Mouse (Mus musculus) CD4-positive naive resting alpha-beta T cell, adult 57 days (primary cell): Measurements from ENCODE around the gene Gm10639. TPM values are rescaled to one million over a fixed set of nuclear protein-coding genes. Genes with fewer than 3 reads are reported as not detected.

Source experiments
- total RNA-seq: library from RNA; stranded (reverse); gene quantifications from one replicate; pipeline ENCODE4 v1.2.4, GENCODE M21; 2023

Gm10639 gene
- not detected for total RNA-seq

DNA sequence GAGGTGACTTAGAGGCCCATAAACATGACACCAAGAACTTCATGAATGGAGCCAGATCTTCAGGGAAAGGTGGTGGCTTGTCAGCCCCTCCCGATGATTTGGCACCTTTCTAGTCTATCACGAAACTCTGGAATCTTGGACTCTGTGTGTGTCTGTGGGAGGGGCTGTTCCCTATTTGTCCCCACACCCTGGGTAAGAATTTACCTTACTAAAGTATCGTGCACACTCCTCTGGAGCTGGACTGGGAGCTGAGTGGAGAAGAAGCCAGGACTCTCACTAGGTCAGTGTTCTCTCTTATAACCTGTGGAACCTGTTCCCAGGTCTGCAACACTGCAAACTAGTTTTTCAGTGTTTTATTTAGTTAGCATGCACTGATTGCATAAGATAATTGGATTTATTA, at the start of gene Gm10639:
Gm10639 (plus strand) TSS at position 201 of the 400 bp plus-strand sequence.

DNA sequence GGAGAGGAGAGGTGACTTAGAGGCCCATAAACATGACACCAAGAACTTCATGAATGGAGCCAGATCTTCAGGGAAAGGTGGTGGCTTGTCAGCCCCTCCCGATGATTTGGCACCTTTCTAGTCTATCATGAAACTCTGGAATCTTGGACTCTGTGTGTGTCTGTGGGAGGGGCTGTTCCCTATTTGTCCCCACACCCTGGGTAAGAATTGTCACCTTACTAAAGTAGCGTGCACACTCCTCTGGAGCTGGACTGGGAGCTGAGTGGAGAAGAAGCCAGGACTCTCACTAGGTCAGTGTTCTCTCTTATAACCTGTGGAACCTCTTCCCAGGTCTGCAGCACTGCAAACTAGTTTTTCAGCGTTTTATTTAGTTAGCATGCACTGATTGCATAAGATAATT, 32.8 kb upstream of the Gm10639 start, which contains the start of gene Gm3776:
Gm3776 (plus strand) TSS at position 216 of the 400 bp plus-strand sequence.

DNA sequence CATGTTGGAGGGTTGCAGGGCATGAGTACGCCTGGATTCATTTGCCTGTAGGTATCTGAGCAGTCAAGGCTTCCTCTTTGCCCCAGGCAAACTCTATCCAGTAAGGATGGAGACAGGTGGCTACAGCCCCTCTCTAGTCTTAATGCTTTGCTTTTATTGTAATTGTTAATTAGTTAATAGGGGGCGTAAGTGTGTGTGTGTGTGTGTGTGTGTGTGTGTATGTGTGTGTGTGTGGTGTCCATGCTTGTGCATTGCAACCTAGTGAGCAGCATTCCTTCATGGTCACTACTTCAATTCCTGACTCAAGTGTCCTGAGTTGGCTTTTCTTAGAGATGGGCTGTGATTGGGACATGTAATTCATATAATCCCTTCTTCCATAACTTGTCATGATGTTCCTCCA, 25.0 kb downstream of the Gm10639 start, which contains the start of gene Omt2a:
Omt2a (minus strand) TSS at position 101 of the 400 bp plus-strand sequence.

DNA sequence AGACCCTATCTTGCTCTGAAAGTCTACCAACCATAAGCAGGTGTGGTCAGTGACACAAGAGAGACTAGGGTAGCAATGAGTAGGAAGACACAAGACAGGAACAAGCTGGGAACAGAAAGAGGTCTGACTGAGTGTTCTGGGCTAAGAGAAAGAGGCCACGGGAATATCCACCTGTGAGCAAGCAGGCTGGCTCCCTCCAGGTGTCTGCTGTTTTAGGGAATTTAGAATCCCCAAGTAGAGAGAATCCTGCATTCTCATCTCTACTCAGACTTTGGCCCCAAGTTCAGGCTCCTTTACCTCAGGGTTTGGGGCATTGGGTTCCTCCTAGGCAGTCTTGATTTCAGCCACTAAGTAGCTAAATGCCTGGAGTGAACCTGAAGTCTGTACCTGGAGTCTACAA, 37.6 kb downstream of the Gm10639 start, which contains the start of gene Omt2b:
Omt2b (plus strand) TSS at position 301 of the 400 bp plus-strand sequence.

Other genes starting within 250 kb of the Gm10639 start
- gene Gcm1, start 238.0 kb upstream of the Gm10639 start, total RNA-seq = not detected
- gene Fbxo9, start 180.9 kb upstream of the Gm10639 start, total RNA-seq = 41.1 TPM
- gene Ick, start 180.7 kb upstream of the Gm10639 start, total RNA-seq = 8.4 TPM
- gene Gsta4, start 107.1 kb upstream of the Gm10639 start, total RNA-seq = 0.62 TPM
- gene Gsta1, start 59.3 kb upstream of the Gm10639 start, total RNA-seq = not detected
- not detected for gene Gm3776, start 32.8 kb upstream of the Gm10639 start, total RNA-seq
- not detected for gene Omt2a, start 24.9 kb downstream of the Gm10639 start, total RNA-seq
- gene Omt2b, start 37.7 kb downstream of the Gm10639 start, total RNA-seq = not detected
- not detected for gene Gsta2, start 65.9 kb downstream of the Gm10639 start, total RNA-seq
- not detected for gene Dppa5a, start 78.3 kb downstream of the Gm10639 start, total RNA-seq
- not detected for gene Ooep, start 88.8 kb downstream of the Gm10639 start, total RNA-seq
- gene Ddx43, start 105.9 kb downstream of the Gm10639 start, total RNA-seq = 0.41 TPM
- gene Cgas, start 153.3 kb downstream of the Gm10639 start, total RNA-seq = 2.4 TPM
- gene Mto1, start 158.3 kb downstream of the Gm10639 start, total RNA-seq = 23.9 TPM
- 0.65 TPM for gene Gm17324, start 158.9 kb downstream of the Gm10639 start, total RNA-seq
- gene Eef1a1, start 199.2 kb downstream of the Gm10639 start, total RNA-seq = 10,804 TPM